Mouse (Mus musculus) ES-E14 (cell line): ENCODE measurements around the gene Evi5.

Source experiments
- HCFC1 ChIP-seq: IDR thresholded peaks from 2 replicates; pipeline ENCODE4 v1.6.1; 2012; ENCODE audit warnings: low read length, inconsistent platforms, borderline replicate concordance; ENCODE audit not compliant: insufficient read depth
- MAFK ChIP-seq: IDR thresholded peaks from 2 replicates; pipeline ENCODE4 v1.6.1; 2014; ENCODE audit warnings: mild to moderate bottlenecking, low read depth, low read length, inconsistent platforms; ENCODE audit not compliant: insufficient read depth
- ZC3H11A ChIP-seq: IDR thresholded peaks from 2 replicates; pipeline ENCODE4 v1.6.1; 2012; ENCODE audit warnings: low read depth, mild to moderate bottlenecking, inconsistent platforms, low read length, borderline replicate concordance

DNA sequence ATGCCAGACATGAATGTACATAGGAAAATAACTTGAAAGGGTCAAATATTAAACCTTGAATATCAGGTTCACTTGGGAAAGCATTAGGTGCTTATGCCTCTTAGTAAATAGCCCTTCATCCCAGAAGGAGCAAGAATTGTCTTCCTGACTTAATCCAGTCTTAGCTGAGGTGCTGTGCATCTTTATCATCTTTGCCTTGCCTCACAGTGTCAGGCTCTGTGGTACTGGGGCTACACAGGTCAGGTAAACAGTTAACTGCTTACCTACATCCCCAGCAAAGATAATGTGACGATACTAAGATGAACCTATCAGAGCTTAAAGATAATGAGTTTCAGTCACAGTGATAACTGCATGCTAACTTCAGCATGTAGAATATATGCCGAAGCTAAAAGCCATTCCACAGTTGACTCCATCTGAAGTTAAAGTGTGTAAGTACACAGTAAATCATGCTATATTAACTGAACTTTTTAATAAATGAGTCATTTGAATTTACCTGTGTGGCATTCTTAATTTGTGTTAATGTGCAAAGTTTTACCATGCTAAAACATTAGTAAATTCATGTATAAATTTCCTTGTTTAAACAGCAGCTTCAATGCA lies 33.7 kb upstream of the Evi5 start:
- no peak for TF ChIP-seq HCFC1
- TF ChIP-seq ZC3H11A = no peak
- TF ChIP-seq MAFK = no peak
